Mouse (Mus musculus): ENCODE measurements around the gene Ctsj. TPM values are rescaled to one million over a fixed set of nuclear protein-coding genes. Genes with fewer than 3 reads are reported as not detected.

Gene Ctsj
- polyA plus RNA-seq, 1 experiment from 2014 or later = not detected

Other genes starting within 250 kb of the Ctsj start
- gene BC051665, start 219.6 kb downstream of the Ctsj start, polyA plus RNA-seq (2015; fragmentation: Nextera tagmentation; extraction: Ambion mirVana) = not detected in 2 replicates
- gene Ctsll3, start 203.1 kb downstream of the Ctsj start, polyA plus RNA-seq (2015; fragmentation: Nextera tagmentation; extraction: Ambion mirVana) = not detected in 2 replicates
- gene 4930486L24Rik, start 141.5 kb downstream of the Ctsj start, polyA plus RNA-seq (2015; fragmentation: Nextera tagmentation; extraction: Ambion mirVana) = not detected in 2 replicates
- gene Gm49392, start 109.1 kb downstream of the Ctsj start, polyA plus RNA-seq (2015; fragmentation: Nextera tagmentation; extraction: Ambion mirVana) = 0.19 and 0.50 TPM in 2 replicates
- 2.4 and 3.1 TPM in 2 replicates for gene Ctla2b, start 108.5 kb downstream of the Ctsj start, polyA plus RNA-seq (2015; fragmentation: Nextera tagmentation; extraction: Ambion mirVana)
- not detected in 2 replicates for gene Tpbpb, start 101.1 kb downstream of the Ctsj start, polyA plus RNA-seq (2015; fragmentation: Nextera tagmentation; extraction: Ambion mirVana)
- gene Gm49393, start 70.4 kb downstream of the Ctsj start, polyA plus RNA-seq (2015; fragmentation: Nextera tagmentation; extraction: Ambion mirVana) = not detected in 2 replicates
- 1.4 and 2.6 TPM in 2 replicates for gene Gm49391, start 69.4 kb downstream of the Ctsj start, polyA plus RNA-seq (2015; fragmentation: Nextera tagmentation; extraction: Ambion mirVana)
- gene Ctla2a, start 69.3 kb downstream of the Ctsj start, polyA plus RNA-seq (2015; fragmentation: Nextera tagmentation; extraction: Ambion mirVana) = 28.5 and 29.6 TPM in 2 replicates
- not detected in 2 replicates for gene Tpbpa, start 64.0 kb downstream of the Ctsj start, polyA plus RNA-seq (2015; fragmentation: Nextera tagmentation; extraction: Ambion mirVana)
- not detected in 2 replicates for gene Ctsq, start 34.7 kb upstream of the Ctsj start, polyA plus RNA-seq (2015; fragmentation: Nextera tagmentation; extraction: Ambion mirVana)
- gene Ctsr, start 158.3 kb upstream of the Ctsj start, polyA plus RNA-seq (2015; fragmentation: Nextera tagmentation; extraction: Ambion mirVana) = not detected in 2 replicates
- gene Cts6, start 197.5 kb upstream of the Ctsj start, polyA plus RNA-seq (2015; fragmentation: Nextera tagmentation; extraction: Ambion mirVana) = not detected in 2 replicates
- gene Cts8, start 249.4 kb upstream of the Ctsj start, polyA plus RNA-seq (2015; fragmentation: Nextera tagmentation; extraction: Ambion mirVana) = not detected in 2 replicates